Mouse (Mus musculus) liver, embryonic 14.5 days (tissue): ENCODE data around the gene Gm20661. TPM values are rescaled to one million over a fixed set of nuclear protein-coding genes. Genes with fewer than 3 reads are reported as not detected.

Experiments
- ATAC-seq: fragments of 200-750 bp; cut with Nextera tagmentation; 2 replicates; pipeline ENCODE4 v1.8.0; 2017; ENCODE audit warnings: moderate number of reproducible peaks, mild to moderate bottlenecking, moderate library complexity; ENCODE audit not compliant: insufficient read depth
- DNase-seq, 3 experiments: peaks; one replicate each; pipeline ENCODE4 v3.0.0-alpha.2; 2012 to 2013; ENCODE audit warnings: low read depth in 3 of 3, low spot score in 3 of 3
- H3K27ac ChIP-seq: fragments of 300-500 bp; sonication (generic); 2 replicates; pipeline ENCODE4 v1.5.1; 2014; ENCODE audit warnings: moderate library complexity, mild to moderate bottlenecking, control low read depth, inconsistent platforms
- H3K27me3 ChIP-seq: fragments of 300-500 bp; sonication (generic); 2 replicates; pipeline ENCODE4 v1.6.1; 2014; ENCODE audit warnings: mild to moderate bottlenecking, low read length, moderate library complexity; ENCODE audit not compliant: control insufficient read depth, insufficient read depth
- H3K36me3 ChIP-seq: fragments of 300-500 bp; sonication (generic); replicated peaks from 2 replicates; pipeline ENCODE4 v1.6.1; 2014; ENCODE audit warnings: low read depth; ENCODE audit not compliant: control insufficient read depth, insufficient read depth
- H3K4me1 ChIP-seq, 2 experiments: fragments of 200-500 bp in 1 of 2; fragments of 300-500 bp in 1 of 2; sonication (generic) in 1 of 2; replicated peaks; 2 replicates each; pipeline ENCODE4 v1.6.1; 2012 to 2014; ENCODE audit warnings: antibody characterized with exemption in 1 of 2, inconsistent platforms in 1 of 2, low read length in 1 of 2; ENCODE audit not compliant: control insufficient read depth in 2 of 2, insufficient read depth in 2 of 2
- H3K4me2 ChIP-seq: fragments of 300-500 bp; sonication (generic); 2 replicates; pipeline ENCODE4 v1.6.1; 2014; ENCODE audit warnings: low read depth, mild to moderate bottlenecking, control low read depth, moderate library complexity
- H3K4me3 ChIP-seq, 2 experiments: fragments of 200-500 bp in 1 of 2; fragments of 300-500 bp in 1 of 2; sonication (generic) in 1 of 2; 2 replicates each; pipeline ENCODE4 v1.5.1; 2012 to 2014; ENCODE audit warnings: low read depth in 2 of 2, low read length in 2 of 2, mild to moderate bottlenecking in 2 of 2, control low read depth in 1 of 2, inconsistent platforms in 1 of 2, moderate library complexity in 1 of 2; ENCODE audit not compliant: insufficient read depth in 1 of 2
- H3K9ac ChIP-seq: fragments of 300-500 bp; sonication (generic); replicated peaks from 2 replicates; pipeline ENCODE4 v1.6.1; 2014; ENCODE audit warnings: mild to moderate bottlenecking, control low read depth, moderate library complexity
- H3K9me3 ChIP-seq: fragments of 300-500 bp; sonication (generic); 2 replicates; pipeline ENCODE4 v1.6.1; 2016; ENCODE audit warnings: low read length, mixed read lengths; ENCODE audit not compliant: control insufficient read depth
- CTCF ChIP-seq: IDR thresholded peaks from 2 replicates; pipeline ENCODE4 v1.5.1; 2016; ENCODE audit warnings: antibody characterized with exemption, low read depth, control low read depth
- EP300 ChIP-seq: IDR thresholded peaks from 2 replicates; pipeline ENCODE4 v1.6.1; 2016; ENCODE audit warnings: antibody characterized with exemption, low read depth
- WGBS: fragments of 180-500 bp; shearing (Covaris S2); extraction: QIAGEN DNeasy Blood & Tissue Kit; methylation state at CpG from one replicate; pipeline ENCODE4 v1.1.7; 2014; ENCODE audit not compliant: insufficient replicate concordance; 5-methylcytosine and 5-hydroxymethylcytosine counted together
- polyA plus RNA-seq, 2 experiments: library from polyadenylated mRNA; depleted of rRNA in 1 of 2; stranded (reverse) in 1 of 2; unstranded in 1 of 2; fragments of >200 nt; fragmentation: Nextera tagmentation in 1 of 2; extraction: Ambion mirVana in 1 of 2; gene quantifications; 2 replicates each; pipeline versions ENCODE4 v1.2.1 to v1.2.3; 2012 to 2014

The Gm20661 gene
- polyA plus RNA-seq, 2 experiments, result 0.06 to 0.64 TPM

- no peaks in the 10 kb centered on the region for H3K4me1 ChIP-seq
Observed at GRCm38 (mm10) chr9:108023216-108023615, 40.4 kb downstream of the Gm20661 start.

DNA sequence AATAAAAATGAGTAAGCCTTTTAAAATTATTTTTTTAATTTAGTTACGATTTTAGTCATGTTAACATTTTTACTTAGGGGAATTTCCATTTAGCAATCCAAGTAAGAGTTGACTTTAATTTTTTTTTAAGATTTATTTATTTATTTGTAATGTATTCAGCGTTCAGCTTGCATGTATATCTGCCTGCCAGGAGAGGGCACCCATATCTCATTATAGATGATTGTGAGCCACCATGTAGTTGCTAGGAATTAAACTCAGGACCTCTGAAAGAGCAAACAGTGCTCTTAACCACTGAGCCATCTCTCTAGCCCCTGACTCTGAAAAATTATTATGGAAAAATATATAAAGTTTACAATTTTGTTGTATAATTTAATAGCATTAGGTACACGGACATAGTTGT is 43.7 kb downstream of the Gm20661 start:
- no peak overlapping the region for H3K27ac ChIP-seq
- H3K4me2 ChIP-seq, result no peak overlapping the region
- no peak for DNase-seq
- no peak for TF ChIP-seq EP300
- TF ChIP-seq CTCF, result peak; percentile 18; the same call in 1 of the 2 replicates
- no peak overlapping the region for H3K4me3 ChIP-seq
- no peaks in the 10 kb centered on the region for H3K4me1 ChIP-seq
- no peaks in the 10 kb centered on the region for H3K9me3 ChIP-seq
- WGBS, result 81% methylated on average over 3 of the region's 3 CpGs
- H3K36me3 ChIP-seq, result peaks cover 58% of the 10 kb centered on the region
- no peak for ATAC-seq
- no peak overlapping the region for H3K9ac ChIP-seq
- no peaks in the 10 kb centered on the region for H3K27me3 ChIP-seq

More at GRCm38 (mm10) chr9:108023216-108023615, 40.4 kb downstream of the Gm20661 start:
- Histone ChIP-seq H3K27me3 (no peaks in the 10 kb centered on the region), H3K4me2 (no peak overlapping the region), H3K36me3 (peaks cover 45% of the 10 kb centered on the region), H3K27ac (no peak overlapping the region), H3K9ac (no peak overlapping the region), H3K9me3 (no peaks in the 10 kb centered on the region), H3K4me3 (no peak overlapping the region)
- no peak for DNase-seq
- TF ChIP-seq CTCF (no peak), EP300 (no peak)
- 83% methylated on average over 3 of the region's 3 CpGs for WGBS
- no peak for ATAC-seq

DNA sequence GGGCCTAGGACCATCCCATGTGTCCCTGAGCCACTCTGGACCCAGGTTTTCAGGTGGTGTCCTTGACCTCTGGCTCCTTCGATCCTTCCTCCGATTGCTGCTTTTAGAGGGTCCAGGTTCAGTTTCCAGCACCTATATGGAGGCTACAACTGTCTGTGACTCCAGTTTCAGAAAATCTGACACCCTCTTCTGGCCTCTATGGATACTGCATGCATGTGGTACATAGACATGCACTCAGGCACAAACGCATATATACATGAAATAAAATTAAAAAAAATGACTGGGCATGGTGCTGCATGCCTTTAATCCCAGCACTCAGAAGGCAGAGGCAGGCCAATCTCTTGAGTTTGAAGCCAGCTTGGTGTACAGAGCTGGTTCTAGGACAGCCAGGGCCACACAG is 45.0 kb downstream of the Gm20661 start:
- WGBS, result 90% methylated on average over 3 of the region's 3 CpGs
- H3K27ac ChIP-seq, result no peak overlapping the region
- H3K27me3 ChIP-seq, result no peaks in the 10 kb centered on the region
- H3K4me1 ChIP-seq, result no peaks in the 10 kb centered on the region
- no peak overlapping the region for H3K9ac ChIP-seq
- DNase-seq (no peak), ATAC-seq (no peak)
- H3K4me2 ChIP-seq, result no peak overlapping the region
- H3K36me3 ChIP-seq, result peaks cover 66% of the 10 kb centered on the region
- TF ChIP-seq CTCF, result peak; percentile 44
- TF ChIP-seq EP300, result no peak
- no peak overlapping the region for H3K4me3 ChIP-seq
- H3K9me3 ChIP-seq, result no peaks in the 10 kb centered on the region

DNA sequence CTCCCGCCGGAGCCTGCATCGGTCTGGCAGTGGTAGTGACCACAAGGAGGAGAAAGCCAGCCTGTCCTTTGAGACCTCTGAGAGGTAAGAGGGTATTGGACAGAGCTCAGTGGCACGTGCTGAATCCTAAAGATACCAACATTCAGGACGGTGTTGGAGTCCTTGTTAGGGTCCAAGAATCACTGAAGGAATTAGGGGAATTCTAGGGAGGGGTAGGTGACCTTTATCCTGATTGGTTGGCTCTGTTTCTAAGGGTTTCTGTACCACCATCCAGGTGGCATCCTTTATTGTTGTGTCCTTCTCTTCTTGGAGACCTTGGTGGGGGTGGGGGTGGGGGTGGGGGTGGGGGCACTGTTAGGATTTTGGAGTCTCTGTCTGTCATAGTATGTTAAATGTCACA is 49.3 kb downstream of the Gm20661 start:
- Histone ChIP-seq H3K4me3 (no peak overlapping the region), H3K36me3 (peaks cover 45% of the 10 kb centered on the region), H3K27ac (no peak overlapping the region), H3K9ac (no peak overlapping the region), H3K4me2 (no peak overlapping the region), H3K4me1 (0 out of 4 replicates have a peak, but pooled peaks cover 0 to 6% of the 10 kb centered on the region in 2 experiments), H3K9me3 (no peaks in the 10 kb centered on the region), H3K27me3 (no peaks in the 10 kb centered on the region)
- ATAC-seq, result no peak
- TF ChIP-seq CTCF, result no peak
- TF ChIP-seq EP300, result no peak
- no peak for DNase-seq
- WGBS, result 87% methylated on average over 5 of the region's 5 CpGs

DNA sequence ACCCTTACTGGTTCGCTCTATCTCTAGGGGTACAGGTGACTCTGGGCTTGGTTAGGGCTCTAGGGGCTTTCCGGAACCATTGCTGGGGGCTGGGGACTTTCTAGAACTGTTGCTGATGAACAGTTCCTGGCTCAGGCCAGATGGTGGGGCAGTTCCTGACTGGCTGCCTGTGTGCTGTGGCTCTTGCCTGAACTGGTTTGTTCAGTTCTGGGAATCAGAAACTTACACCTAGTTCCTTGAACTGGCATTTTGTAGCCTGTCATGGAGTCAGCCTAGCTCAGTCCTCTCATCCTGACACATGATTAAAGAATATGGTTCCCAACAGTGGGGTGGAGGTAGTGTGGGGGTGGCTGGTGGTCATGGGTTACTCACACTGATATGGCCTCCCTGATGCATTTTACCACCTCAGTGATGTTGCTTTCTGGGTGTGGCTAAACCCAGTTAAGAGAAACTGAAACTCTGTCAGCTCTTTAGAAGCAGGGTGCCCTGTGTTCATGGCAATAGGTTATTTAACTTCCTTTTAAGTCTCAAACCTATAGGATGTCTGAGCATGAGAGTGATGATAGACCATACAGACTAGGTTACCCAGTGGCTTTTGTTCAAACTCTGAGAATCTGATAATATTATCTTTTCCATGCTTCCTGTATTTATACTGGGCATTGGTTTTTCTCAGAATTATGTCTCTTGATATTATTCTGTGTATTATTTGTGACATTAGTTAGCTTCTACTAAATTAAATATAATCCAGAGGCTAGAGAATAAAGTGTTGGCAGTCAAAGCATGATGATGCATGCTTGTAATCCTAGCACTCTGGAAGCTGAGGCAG is 52.7 kb downstream of the Gm20661 start:
- no peak overlapping the region for H3K9ac ChIP-seq
- H3K9me3 ChIP-seq, result no peaks in the 10 kb centered on the region
- no peak overlapping the region for H3K4me2 ChIP-seq
- 0 out of 4 replicates have a peak, but pooled peaks cover 0 to 6% of the 10 kb centered on the region in 2 experiments for H3K4me1 ChIP-seq
- H3K27ac ChIP-seq, result no peak overlapping the region
- no peak overlapping the region for H3K4me3 ChIP-seq
- peak in 1 of 3 experiments; percentile 41 for DNase-seq
- no peak; the same call in 1 of the 2 replicates for TF ChIP-seq CTCF
- no peak for TF ChIP-seq EP300
- H3K36me3 ChIP-seq, result peaks cover 32% of the 10 kb centered on the region
- 85% methylated on average over 2 of the region's 2 CpGs for WGBS
- no peaks in the 10 kb centered on the region for H3K27me3 ChIP-seq
- peak; percentile 23; the same call in 1 of the 2 replicates for ATAC-seq

Other genes starting within 250 kb of the Gm20661 start
- 23.7 and 35.2 TPM in 2 replicates for gene Rbm5, start 212.1 kb upstream of the Gm20661 start, polyA plus RNA-seq (2012; rRNA removed)
- 40.8 and 45.1 TPM in 2 replicates for gene Rbm5, start 212.1 kb upstream of the Gm20661 start, polyA plus RNA-seq (2014; fragmentation: Nextera tagmentation; extraction: Ambion mirVana)
- gene Rbm6, start 109.8 kb upstream of the Gm20661 start, polyA plus RNA-seq (2012; rRNA removed), result 14.2 and 18.9 TPM in 2 replicates
- gene Rbm6, start 109.8 kb upstream of the Gm20661 start, polyA plus RNA-seq (2014; fragmentation: Nextera tagmentation; extraction: Ambion mirVana), result 19.4 and 20.9 TPM in 2 replicates
- gene Mon1a, start 94.9 kb upstream of the Gm20661 start, polyA plus RNA-seq (2012; rRNA removed), result 4.0 and 4.5 TPM in 2 replicates
- 3.8 and 4.5 TPM in 2 replicates for gene Mon1a, start 94.9 kb upstream of the Gm20661 start, polyA plus RNA-seq (2014; fragmentation: Nextera tagmentation; extraction: Ambion mirVana)
- 1.2 and 1.7 TPM in 2 replicates for gene Mst1r, start 76.2 kb upstream of the Gm20661 start, polyA plus RNA-seq (2012; rRNA removed)
- 0.37 TPM in 2 replicates for gene Mst1r, start 76.2 kb upstream of the Gm20661 start, polyA plus RNA-seq (2014; fragmentation: Nextera tagmentation; extraction: Ambion mirVana)
- gene Actl11, start 54.6 kb upstream of the Gm20661 start, polyA plus RNA-seq (2012; rRNA removed), result not detected in 2 replicates
- not detected in 2 replicates for gene Actl11, start 54.6 kb upstream of the Gm20661 start, polyA plus RNA-seq (2014; fragmentation: Nextera tagmentation; extraction: Ambion mirVana)
- 0.10 and 0.18 TPM in 2 replicates for gene Camkv, start 47.4 kb upstream of the Gm20661 start, polyA plus RNA-seq (2012; rRNA removed)
- gene Camkv, start 47.4 kb upstream of the Gm20661 start, polyA plus RNA-seq (2014; fragmentation: Nextera tagmentation; extraction: Ambion mirVana), result not detected in 2 replicates
- gene Traip, start 32.9 kb upstream of the Gm20661 start, polyA plus RNA-seq (2012; rRNA removed), result 5.3 and 7.4 TPM in 2 replicates
- 13.3 and 18.1 TPM in 2 replicates for gene Traip, start 32.9 kb upstream of the Gm20661 start, polyA plus RNA-seq (2014; fragmentation: Nextera tagmentation; extraction: Ambion mirVana)
- 69.4 and 83.3 TPM in 2 replicates for gene Uba7, start 7.6 kb upstream of the Gm20661 start, polyA plus RNA-seq (2012; rRNA removed)
- 49.1 and 54.2 TPM in 2 replicates for gene Uba7, start 7.6 kb upstream of the Gm20661 start, polyA plus RNA-seq (2014; fragmentation: Nextera tagmentation; extraction: Ambion mirVana)
- gene Inka1, start 2.8 kb downstream of the Gm20661 start, polyA plus RNA-seq (2012; rRNA removed), result 23.8 and 33.0 TPM in 2 replicates
- gene Inka1, start 2.8 kb downstream of the Gm20661 start, polyA plus RNA-seq (2014; fragmentation: Nextera tagmentation; extraction: Ambion mirVana), result 51.6 and 57.3 TPM in 2 replicates
- 2.7 and 3.5 TPM in 2 replicates for gene Cdhr4, start 9.4 kb downstream of the Gm20661 start, polyA plus RNA-seq (2012; rRNA removed)
- gene Cdhr4, start 9.4 kb downstream of the Gm20661 start, polyA plus RNA-seq (2014; fragmentation: Nextera tagmentation; extraction: Ambion mirVana), result 0.38 and 1.1 TPM in 2 replicates
- 0.47 and 0.95 TPM in 2 replicates for gene Gm20662, start 13.3 kb downstream of the Gm20661 start, polyA plus RNA-seq (2012; rRNA removed)
- gene Gm20662, start 13.3 kb downstream of the Gm20661 start, polyA plus RNA-seq (2014; fragmentation: Nextera tagmentation; extraction: Ambion mirVana), result not detected in 2 replicates
- gene Ip6k1, start 19.4 kb downstream of the Gm20661 start, polyA plus RNA-seq (2012; rRNA removed), result 24.9 and 30.9 TPM in 2 replicates
- gene Ip6k1, start 19.4 kb downstream of the Gm20661 start, polyA plus RNA-seq (2014; fragmentation: Nextera tagmentation; extraction: Ambion mirVana), result 13.3 and 14.7 TPM in 2 replicates
- 6.7 and 12.9 TPM in 2 replicates for gene Gmppb, start 66.2 kb downstream of the Gm20661 start, polyA plus RNA-seq (2012; rRNA removed)
- 14.3 and 15.5 TPM in 2 replicates for gene Gmppb, start 66.2 kb downstream of the Gm20661 start, polyA plus RNA-seq (2014; fragmentation: Nextera tagmentation; extraction: Ambion mirVana)
- gene Amigo3, start 70.1 kb downstream of the Gm20661 start, polyA plus RNA-seq (2012; rRNA removed), result 0.51 and 0.75 TPM in 2 replicates
- gene Amigo3, start 70.1 kb downstream of the Gm20661 start, polyA plus RNA-seq (2014; fragmentation: Nextera tagmentation; extraction: Ambion mirVana), result 0.89 and 1.4 TPM in 2 replicates
- 21.0 and 21.3 TPM in 2 replicates for gene Mst1, start 97.4 kb downstream of the Gm20661 start, polyA plus RNA-seq (2012; rRNA removed)
- gene Mst1, start 97.4 kb downstream of the Gm20661 start, polyA plus RNA-seq (2014; fragmentation: Nextera tagmentation; extraction: Ambion mirVana), result 24.1 and 29.7 TPM in 2 replicates
- 139 and 146 TPM in 2 replicates for gene Rnf123, start 100.3 kb downstream of the Gm20661 start, polyA plus RNA-seq (2012; rRNA removed)
- gene Rnf123, start 100.3 kb downstream of the Gm20661 start, polyA plus RNA-seq (2014; fragmentation: Nextera tagmentation; extraction: Ambion mirVana), result 88.2 and 102 TPM in 2 replicates
- 126 and 150 TPM in 2 replicates for gene Apeh, start 111.5 kb downstream of the Gm20661 start, polyA plus RNA-seq (2012; rRNA removed)
- 153 and 172 TPM in 2 replicates for gene Apeh, start 111.5 kb downstream of the Gm20661 start, polyA plus RNA-seq (2014; fragmentation: Nextera tagmentation; extraction: Ambion mirVana)
- gene Bsn, start 207.3 kb downstream of the Gm20661 start, polyA plus RNA-seq (2012; rRNA removed), result 0.86 and 1.1 TPM in 2 replicates
- gene Bsn, start 207.3 kb downstream of the Gm20661 start, polyA plus RNA-seq (2014; fragmentation: Nextera tagmentation; extraction: Ambion mirVana), result 1.1 and 1.4 TPM in 2 replicates